Mouse (Mus musculus) C2C12 (cell line): ENCODE data around the gene Vpreb3.

Source experiments
- CTCF ChIP-seq: IDR thresholded peaks from one replicate; pipeline ENCODE4 v1.5.1; 2011; ENCODE audit not compliant: control insufficient read depth, insufficient read depth, insufficient read length
- MAX ChIP-seq: IDR thresholded peaks from one replicate; pipeline ENCODE4 v1.6.1; 2011; ENCODE audit warnings: mild to moderate bottlenecking, control low read depth
- MYOD1 ChIP-seq: IDR thresholded peaks from one replicate; pipeline ENCODE4 v1.6.1; 2011; ENCODE audit warnings: low read depth; ENCODE audit not compliant: control insufficient read depth, insufficient read length
- MYOG ChIP-seq: IDR thresholded peaks from one replicate; pipeline ENCODE4 v1.6.1; 2011; ENCODE audit not compliant: control insufficient read depth, insufficient read length; ENCODE audit errors: extremely low read depth
- USF1 ChIP-seq: IDR thresholded peaks from one replicate; pipeline ENCODE4 v1.6.1; 2011; ENCODE audit warnings: low read depth, mild to moderate bottlenecking, control low read depth, moderate library complexity

DNA sequence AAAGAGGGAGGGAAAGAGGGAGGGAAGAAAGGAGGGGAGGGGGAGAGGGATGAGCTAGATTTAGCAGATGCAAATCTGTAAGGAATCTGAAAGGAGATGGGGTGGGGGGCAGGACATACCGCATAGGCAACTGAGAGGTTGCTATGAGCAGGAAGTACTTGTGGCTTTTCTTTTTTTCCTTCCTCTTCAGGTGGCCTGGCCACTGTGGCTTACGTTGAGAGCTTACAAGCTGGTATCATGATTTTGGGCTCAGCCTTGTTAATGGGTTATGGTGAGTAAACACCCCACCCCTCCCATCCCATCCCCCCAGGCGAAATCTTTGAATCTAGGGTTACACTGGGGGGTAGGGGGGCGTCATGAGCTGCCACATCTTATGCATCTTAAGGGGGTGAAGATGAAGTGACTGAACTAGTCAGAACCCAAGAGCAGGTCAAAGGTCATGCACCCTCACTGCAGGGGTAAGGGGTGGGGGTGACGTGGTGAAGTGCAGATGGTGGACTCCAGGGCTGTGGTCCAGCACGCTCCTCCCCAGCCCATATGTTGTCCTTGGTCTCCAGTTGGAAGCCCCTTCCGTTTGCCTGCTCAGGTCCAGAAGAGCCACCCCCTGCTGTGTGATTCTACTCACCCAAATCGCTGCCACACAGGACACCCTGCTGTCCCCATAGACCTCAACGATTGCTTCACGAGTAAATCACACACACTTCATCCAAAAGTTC, 35.4 kb downstream of the Vpreb3 start:
- TF ChIP-seq CTCF (no peak), MAX (no peak), USF1 (no peak), MYOG (no peak), MYOD1 (no peak)
